Mouse (Mus musculus): ENCODE measurements at regions not wholly inside any gene's neighbourhood (a gene's known extent, or its start where the extent isn't known, plus 50 kb on each side); places are given as distances from the start of the nearest gene placed in this dataset.

DNA sequence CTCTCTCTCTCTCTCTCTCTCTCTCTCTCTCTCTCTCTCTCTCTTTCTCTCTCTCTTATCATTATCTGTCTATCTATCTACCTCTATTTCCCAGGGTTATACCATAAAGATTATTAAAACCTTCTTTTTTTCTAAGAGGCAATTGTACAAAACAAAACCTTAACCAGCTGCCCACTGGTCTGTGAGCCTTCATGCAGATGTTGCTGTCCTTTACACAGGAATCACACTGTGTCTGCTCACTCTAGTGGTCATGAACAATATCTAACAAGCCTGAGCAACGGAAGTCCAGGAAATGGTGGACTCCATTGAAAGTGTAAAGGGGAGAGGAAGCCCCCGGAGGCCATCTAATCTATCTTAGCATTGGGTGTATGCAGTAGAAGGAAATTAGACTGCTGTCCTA, 156.9 kb upstream of the Sox11 start:
- DNase-seq (ENCODE audit: low spot score) = no peak

DNA sequence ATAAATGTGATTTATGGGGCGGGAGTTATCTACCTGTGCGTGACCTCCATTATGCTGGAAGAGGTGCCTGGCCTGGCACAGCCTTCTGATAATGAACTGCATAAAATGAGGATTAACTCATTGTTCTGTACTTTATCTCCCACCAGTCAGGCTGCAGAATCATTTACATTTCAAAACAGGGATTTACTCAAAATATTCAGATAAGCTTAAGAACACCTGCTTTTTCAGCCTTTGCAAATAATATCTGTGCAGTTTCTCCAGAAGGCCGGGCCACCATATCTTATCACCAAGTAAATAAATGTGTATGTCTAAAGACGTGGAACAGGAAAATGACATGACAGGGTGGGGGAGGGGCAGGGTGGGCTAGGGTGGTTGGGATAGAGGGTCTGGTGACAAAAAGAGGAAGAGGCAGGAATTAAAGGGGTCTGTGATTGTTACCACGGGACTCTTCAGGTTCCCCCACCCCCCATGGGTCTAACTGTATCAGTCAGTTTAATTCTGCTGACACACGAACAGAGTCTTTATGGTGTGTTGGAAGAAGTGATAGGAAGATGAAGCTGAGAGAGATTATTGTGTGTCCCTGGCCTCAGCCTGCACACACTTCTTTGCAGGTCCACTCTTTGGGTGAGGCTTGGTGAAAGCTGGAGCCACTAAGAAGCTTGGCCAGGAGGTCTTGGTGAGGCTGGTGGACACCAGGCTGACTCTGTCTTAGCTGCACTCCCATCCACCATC, 154.6 kb upstream of the Sox11 start:
- no peak for DNase-seq (ENCODE audit: low spot score)

DNA sequence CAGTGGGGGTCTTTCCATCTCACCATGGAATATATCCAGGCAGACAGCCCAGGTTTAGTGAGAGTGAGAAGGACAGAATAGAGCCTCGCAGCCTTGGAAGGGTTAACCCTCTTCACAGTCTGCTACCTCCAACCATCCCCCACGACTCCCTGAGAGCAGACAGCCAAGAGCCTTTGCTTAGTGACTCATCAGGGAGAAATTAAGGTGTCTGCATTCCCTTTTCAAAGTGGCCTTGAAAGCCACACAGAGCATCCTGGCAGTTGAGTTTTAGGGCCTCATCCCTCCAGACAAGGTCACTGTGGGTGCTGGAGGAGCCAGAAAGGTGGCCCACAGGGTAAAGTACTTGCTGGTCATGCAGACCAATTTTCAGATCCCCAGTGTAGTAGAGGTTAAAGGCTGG, 149.9 kb upstream of the Sox11 start:
- peak; percentile 26 for DNase-seq (ENCODE audit: low spot score)

DNA sequence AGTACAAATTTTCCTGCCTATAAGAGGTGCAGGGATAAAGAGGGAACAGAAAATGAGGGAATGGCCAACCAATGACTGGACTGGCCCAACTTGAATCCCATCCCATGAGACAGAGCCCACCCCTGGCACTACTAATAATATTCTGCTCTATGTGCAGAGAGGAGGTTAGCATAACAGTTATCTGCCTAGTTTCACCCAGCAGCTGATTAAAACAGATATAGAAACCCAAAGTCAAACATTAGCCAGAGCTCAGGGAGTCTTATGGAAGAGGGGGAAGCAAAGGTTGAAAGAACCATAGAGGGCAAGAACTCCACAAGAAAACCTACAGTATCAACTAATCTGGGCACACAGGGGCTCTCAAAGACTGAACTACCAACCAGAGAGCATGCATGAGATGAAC, 138.9 kb upstream of the Sox11 start:
- no peak for DNase-seq (ENCODE audit: low spot score)

DNA sequence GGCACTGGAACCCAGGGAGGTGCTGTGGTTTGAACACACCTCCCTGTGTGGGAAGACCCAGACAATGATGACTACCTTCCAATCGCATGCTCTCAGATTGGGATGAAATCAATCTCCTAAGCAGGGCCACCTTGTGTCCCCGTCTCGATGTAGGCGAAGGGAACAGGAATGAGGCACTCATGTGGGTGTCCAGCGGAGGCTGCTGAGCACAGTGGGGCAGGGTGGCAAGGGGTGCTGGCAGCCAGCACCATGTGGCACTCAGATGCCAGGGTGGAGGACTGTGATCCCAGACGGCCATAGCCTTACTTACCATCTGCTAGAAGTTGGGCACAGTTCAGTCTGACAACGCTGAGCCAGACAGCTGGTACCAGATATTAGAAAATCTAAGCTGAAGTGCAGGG, 137.2 kb upstream of the Sox11 start:
- no peak for DNase-seq (ENCODE audit: low spot score)

DNA sequence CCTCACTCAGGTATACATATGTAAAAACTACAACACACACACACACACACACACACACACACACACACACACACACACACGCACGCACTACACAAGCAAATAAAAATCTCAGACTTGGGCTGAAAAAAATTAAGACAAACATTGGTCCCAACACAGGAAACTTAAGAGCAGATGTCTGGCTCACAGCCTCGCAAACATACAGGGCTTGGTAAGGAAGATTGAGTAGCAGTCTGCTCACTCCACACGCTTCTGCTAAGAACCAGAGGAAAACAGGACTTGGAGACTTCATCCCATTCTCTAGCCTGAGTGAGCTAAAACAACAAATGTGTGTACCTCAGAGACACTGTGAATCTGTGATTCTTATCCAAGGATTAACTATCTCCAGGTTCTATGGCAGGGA, 132.3 kb upstream of the Sox11 start:
- no peak for DNase-seq (ENCODE audit: low spot score)

DNA sequence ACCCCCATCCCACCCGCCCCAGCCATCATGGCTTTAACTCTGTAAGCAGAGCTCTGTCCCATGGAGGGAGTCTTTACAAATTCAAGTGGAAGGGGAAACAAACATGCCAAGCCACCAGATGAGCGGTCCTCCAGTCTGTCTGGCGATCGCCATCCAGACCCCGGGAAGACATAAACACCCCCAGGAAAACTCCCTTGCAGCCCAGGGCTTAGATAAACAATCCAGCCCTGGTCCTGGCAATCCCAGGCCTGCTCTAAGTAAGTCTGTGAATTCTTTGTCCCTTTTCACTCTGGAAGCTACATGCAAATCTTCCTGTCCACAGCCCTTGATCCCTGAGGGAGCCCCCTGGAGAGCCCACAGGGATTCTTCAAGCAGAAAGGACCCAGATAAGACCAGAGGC, 129.2 kb upstream of the Sox11 start:
- DNase-seq (ENCODE audit: low spot score) = no peak

DNA sequence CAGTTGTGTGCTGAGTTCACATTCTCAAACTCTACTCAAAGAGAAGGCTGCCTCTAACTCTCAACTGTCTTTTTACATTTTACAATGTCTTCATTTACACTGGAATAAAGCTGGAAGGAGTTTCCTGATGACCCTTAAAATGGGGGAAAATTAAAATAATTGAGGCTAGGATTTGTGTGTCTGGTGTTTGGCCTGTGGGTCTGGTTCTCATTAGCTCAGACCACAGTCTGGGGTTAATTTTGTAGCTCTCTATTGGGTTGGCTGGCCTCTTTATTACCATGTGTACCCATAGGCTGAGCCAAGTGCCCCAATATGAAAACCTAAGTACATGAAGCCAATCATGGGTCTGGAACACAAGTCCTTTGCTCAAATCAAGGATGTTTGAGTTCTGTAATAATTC, 128.0 kb upstream of the Sox11 start:
- no peak for DNase-seq (ENCODE audit: low spot score)

DNA sequence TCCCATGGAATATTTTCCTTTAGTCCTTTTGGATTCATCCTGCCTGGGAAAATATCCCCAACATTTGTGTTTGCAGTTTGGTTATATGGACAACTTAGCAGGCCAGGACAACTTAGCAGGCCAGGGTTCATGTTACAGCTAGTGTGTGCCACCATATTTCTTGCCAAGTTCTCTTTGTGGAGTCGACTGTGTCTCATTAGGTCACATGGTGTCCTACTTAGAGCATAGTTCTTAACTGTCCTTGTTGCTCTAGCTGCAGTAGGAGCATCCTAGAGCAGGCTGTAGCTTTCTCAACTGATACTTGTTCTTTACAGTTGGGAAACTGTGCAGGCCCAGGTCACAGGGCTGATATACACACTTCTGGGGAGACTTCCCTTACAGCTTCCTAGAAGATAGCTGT, 126.4 kb upstream of the Sox11 start:
- no peak for DNase-seq (ENCODE audit: low spot score)

DNA sequence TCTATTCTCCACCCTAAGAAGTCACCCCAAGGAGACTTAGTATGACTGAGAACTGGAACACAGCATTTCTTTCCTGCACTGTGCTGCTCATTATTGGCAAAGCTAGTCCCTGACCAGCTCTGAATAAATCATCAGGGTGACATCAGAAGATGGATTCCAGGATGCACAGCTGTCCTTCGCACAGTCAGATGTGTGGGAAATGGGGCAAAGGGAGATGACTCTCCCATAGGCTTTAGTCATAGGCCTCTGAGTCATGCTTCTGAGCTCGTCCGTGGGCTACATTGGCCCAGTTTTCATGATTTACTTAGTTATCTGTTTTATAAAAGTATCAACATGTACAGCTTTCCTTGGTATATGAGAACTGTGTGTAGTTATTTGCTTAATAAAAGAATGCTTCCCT, 125.8 kb upstream of the Sox11 start:
- peak; percentile 38 for DNase-seq (ENCODE audit: low spot score)

DNA sequence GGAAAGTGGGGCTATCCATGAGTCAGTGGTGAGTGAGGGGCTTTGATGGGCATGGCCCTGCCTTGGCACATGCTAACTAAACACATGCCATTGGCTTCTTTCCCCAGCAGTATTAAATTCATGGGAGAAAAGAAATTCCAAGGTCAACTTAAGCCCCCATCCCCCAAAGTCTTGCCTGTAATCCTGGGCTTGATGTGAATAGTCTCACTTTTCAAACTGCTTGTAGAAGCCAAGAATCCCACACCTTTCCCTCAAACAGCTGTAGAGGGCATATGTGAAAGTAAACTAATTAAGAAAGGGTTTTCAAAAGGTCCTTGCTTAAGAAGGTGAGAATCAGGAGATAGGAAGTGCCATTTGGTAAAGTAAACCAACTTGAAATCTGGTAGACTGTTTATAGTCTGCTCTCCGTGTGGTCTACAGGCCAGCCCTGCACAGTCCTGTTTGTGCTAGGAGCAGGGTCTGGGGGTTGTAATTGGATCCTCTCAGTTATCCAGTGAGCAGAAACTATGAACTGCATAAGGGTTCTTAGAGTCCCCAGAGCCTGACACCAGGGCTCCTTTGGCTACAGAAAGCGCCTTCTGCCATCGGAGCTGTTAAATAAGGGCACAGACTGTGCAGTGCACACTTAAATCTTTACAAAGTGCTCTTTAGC, 123.3 kb upstream of the Sox11 start:
- DNase-seq (ENCODE audit: low spot score) = no peak

DNA sequence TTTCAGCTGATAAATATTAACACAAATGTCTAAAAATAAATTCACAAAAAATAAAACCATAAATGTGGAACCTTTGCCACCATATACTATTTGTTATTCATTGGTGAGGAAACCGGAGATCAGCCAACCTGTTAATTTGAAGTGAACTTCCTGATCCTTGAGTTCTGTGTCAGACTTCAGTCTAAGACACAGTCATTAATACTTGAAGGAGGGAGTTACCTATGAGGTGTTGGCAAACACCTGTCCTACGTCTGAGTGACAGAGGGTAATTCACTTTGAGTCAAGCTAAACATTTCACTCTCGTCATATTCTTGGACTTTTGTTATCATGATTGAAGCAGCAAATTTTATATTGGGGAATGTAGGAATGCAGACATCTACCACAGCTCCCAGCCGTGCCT, 116.3 kb upstream of the Sox11 start:
- no peak for DNase-seq (ENCODE audit: low spot score)

DNA sequence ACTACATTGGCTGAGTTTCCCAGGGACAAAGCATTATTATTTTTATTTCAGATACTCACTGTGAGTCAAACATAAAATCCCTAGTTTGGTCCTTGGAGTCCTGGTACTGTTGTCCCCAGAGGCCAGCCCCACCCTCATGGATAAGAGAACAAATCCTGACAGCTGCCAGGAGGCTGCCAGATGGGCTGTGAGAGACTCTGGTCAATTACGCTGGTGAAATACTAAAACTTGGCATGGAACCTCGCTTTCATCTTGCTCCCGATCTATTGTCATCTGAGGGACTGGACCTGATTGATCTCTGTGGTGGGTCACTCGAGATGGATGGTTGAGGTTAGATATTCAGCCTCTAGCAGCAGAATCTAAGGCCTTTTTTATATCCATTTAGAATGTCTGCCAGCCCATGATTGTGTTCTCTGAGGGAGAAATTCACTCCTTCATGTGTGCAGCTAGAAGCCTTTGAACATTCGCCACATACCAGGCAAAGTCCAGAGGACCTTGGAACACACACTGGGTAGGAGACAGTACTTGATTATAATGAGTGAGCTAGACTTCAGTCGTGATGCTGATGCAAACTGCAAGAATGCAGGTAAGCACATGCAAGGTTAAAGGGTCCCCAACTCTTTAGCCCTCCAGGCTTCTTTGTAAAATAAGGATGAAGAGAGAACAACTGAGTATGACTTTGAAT, 95.4 kb upstream of the Sox11 start:
- DNase-seq (ENCODE audit: low spot score) = peak; percentile 52

DNA sequence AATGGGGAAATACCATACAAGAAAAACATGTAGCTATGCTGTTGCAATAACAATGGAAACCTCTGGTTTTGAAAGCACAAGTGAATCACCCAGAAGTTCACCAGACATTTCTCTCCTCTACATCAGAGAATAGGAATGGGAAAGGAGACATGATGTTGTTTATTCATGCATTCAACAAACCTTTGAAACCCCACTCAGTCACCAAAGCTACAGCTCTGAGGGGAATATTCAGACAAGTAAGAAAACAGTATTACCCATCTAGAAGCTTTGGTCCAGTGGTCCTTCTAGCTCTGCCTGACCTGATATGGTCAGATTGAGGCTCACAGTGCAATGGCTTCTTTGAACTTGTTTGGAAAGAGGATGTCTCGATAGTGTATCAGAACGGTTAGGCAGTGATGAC, 89.0 kb upstream of the Sox11 start:
- no peak for DNase-seq (ENCODE audit: low spot score)

DNA sequence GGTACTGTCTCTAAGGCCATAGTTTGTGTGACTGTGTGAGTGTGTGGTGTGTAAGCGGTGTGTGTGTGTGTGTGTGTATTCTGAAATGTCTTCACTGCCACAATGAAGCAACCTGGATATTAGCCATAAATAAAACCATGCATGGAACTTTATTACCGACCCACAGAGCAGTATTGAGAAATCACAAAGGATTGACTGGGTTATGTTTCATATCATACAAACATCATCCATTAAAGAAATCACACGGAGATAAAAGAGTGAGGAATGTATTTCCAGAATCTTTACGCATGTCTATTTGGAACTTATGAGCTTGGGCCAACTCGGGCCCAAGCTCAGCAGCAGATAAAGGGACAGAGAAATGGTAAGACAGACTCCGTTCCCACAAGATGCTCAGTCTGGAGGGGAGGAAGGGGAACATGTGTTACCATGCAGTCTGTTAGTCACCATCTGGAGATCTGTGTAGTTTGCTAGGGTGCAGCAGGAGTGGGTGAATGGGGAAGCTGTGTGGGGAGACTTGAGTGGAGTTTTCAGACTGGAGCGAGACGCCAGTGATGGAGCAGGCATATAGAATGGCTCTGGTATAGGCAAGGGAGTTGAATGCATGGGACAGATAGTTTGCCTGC, 75.1 kb upstream of the Sox11 start:
- no peak for DNase-seq (ENCODE audit: low spot score)

DNA sequence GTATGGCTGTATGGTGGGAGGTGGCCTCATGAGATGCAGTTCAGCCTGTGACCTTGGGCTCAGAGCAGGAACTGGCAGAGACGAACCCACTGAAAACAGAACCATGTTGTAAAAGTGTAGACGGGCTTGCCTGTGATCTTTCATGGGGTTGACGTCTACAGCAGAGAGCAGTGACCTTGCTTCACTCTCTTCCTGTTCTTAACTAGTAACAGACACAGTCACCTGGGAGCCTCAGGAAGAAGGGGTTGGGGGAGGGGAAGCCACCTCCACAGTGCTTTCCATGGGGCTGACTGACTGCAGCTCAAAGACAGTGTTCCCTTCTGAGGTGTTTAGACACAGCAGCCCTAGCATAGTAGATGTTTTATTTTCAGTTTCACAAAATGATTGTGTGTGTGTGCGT, 68.2 kb upstream of the Sox11 start:
- DNase-seq (ENCODE audit: low spot score) = no peak

DNA sequence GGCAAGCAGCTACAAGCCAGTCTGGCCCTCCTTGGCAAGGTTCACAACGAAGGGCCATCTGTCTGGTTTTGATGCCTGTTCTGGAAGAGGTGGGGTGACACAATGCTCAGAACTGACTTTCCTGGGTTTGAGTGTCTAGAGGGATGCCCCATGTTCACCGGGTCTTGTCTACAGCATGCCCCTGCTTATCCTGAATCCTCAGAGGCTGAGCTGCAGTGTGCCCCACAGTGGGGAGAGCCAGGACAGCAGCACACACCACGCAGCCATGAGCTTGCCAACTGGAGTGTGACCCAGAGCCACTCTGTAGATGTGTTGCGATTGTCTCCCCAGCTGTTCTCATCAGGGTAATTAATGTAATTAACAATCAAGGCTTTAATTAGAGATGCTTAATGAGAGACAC, 66.1 kb upstream of the Sox11 start:
- DNase-seq (ENCODE audit: low spot score) = no peak

DNA sequence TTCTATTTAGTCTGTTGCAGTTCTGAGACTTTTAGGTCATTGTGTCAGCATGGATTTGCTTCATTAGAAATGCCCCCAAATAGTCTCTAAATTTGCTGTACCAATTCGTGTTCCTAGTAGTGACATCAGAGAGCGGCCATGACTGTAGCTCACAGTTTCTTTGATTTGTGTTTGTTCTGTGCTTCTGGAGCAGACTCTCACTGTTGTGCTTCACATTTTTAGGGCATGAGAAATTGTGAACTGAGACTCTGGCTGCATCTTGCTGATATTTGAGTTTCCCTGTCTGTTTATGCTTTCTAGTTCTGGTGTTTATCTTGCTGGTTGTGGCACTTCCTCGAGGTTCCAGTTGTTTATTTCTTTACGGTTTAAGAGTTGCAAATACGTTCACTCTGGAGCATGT, 57.0 kb upstream of the Sox11 start:
- DNase-seq (ENCODE audit: low spot score) = no peak

All from MN1 (cell line).